Mouse (Mus musculus) Muller cell, postnatal 12 days (primary cell): ENCODE data around the gene Kif1b.
"Not testable (repeated sequence)": the region's sequence is repeated elsewhere in the genome, so short reads cannot be mapped to it uniquely, and the experiment has no call there.

ENCODE experiments used
- DNase-seq: peaks from one replicate; pipeline ENCODE4 v3.0.0-alpha.2; 2015; ENCODE audit errors: inconsistent ontology term

The Kif1b gene

DNA sequence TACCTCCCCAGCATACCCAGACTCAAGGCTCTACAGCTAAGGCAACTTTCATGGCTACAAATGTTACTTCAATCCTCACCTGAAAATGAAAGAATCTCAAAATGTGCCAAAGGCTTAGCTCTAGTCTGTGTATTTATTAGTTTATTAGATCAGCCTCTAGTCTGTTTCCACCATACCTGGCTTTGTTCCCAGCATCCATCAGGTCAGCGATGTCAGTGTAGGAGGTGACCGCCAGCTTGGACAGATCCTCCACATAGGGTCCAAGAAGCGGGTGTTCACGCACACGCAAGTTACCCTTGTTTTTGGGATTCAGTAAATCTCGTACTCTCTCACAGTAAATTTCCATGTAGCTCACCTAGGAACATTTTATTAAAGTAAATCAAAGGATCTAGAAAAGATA, 37.0 kb downstream of the Kif1b start:
- DNase-seq: no peak

DNA sequence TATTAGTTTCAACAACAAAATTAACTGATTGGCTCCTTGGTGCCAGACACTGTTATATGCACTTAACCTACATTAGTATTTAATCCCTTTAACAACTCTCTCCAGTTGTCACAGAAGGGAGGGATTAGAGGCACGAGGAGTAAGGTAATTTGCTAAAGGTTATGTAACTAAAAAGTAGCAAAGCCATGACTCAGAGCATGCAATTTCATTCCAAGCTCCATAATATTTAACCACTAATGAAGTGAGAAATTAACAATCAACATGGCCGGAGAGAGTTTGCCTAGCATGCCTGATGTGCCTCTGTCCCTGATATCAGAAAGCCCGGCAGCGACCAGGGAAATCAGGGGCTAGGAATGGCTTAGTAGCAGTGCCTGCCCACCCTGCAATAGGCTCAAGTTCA, 38.5 kb downstream of the Kif1b start:
- peak; percentile 59 for DNase-seq

DNA sequence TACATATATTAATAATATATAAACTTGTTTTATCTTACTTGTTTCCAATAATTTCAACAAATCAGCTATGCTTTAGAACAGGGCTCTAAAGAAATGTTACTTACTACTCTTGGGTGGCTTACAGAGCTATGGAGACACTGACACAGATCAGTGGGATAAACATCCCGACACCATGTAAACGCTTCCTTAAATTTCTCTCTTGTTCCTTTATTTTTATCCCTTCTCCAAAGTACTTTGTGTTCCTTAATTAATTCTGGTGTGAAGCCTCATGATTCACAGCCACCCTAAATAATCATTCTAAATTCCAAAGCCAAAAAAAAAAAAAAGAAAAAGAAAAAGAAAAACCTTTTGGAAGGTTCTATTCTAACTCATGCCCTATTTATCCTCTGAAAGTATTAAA, 42.6 kb downstream of the Kif1b start:
- DNase-seq: no peak

DNA sequence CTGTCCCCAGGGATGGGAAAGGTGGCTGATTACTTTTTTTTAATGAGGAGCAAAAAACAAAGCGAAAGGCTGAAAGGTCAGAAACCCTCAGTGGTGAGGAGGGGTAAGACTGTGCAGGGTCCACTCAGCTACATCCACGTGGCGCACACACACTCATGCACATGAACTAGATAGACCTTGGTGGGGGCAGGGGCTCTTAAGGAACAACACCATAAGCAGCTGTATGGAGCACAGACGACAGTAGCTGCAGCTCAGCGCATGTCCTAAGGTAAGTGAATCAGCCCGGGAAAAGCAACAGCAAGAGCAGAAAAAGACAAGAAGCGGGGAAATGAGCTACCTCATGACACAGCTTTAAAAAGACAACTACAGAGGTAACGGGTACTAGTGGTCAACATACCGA, 44.3 kb downstream of the Kif1b start:
- DNase-seq: no peak

DNA sequence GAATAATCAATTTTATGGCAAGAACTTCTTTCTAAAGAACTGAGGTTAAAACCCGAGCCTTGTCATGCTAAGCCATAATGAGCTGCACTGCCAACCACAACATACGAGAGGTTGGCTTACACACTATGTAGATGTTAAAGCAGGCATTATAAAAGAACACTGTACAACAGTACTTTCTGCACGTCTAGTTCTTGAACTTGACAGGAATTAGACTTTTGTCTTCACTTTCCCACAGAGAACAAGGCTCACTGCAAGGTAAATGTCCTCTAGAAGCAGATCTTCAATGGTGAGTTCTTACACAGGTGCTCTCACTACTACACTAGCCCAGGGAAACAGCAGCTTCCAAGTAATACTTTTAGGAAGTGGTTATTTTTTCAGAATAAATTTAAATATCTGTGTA, 46.0 kb downstream of the Kif1b start:
- DNase-seq: no peak

DNA sequence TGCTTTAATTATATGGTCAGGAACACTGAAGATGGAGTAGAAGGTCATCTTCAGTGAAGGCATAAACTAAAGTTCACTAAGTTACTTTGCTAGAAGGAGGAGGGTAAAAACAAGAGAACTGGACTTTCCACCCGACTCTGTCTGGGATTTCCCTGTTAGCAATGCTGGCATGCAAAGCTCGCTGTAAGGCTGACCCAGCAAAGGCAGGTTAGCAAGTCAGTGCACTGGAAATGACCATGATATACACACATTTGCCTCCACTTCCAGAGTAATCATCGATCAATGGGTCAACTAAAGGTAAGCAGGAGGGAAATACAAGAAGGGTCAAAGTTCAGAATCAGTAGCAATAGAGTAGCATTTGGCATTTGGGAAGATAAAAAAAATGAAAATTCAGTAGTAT, 46.6 kb downstream of the Kif1b start:
- DNase-seq: no peak

DNA sequence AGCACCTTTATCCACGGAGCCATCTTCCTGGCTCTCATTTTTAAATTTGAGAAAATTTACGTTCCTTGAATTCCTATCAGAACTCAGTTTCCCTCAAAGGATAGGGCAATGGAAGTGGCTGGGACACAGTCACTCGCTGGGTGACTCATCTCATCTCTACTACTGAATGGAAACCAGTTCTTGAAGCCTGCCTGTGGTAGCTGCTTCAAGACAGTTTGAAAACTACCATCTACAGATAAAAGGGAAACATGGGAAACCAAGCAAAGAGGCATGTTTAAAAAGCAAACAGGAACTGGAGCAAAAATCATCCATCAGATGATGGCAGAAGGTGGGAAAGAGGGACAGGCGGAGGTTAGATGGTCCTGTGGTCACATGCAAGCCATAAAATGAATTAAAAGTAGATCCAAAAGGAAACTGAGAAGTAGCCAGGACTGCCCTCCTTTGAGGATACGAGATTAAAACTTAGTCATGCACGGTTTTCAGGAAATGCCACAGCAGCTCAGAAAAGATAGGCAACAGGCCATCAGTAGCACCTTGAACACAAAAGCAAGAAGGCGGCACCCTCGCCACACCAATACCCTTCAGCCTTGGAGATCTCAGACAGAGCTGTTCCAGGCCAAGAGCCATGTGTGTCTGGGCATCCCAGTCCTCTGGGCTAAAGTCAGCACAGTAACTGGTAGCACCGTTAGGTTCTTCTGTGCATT, 48.0 kb downstream of the Kif1b start:
- no peak for DNase-seq

DNA sequence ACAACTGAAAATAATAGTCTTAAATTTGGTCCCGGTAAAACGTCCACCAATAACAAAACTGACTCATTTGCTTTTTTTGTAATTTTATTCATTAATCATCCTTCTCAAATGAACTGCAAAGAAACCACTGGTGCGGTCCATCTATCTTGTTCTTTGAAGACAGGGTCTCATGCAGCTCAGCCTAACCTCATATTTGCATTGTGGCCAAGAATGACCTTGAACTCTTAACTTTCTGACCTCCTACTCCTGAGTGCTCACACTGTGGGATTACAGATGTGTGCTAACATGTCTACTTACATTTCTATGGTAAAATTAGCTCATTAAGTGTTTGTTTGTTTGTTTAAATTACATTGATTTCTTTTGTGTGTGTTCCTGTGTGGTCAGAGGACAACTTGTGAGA, 48.6 kb downstream of the Kif1b start:
- DNase-seq: no peak

DNA sequence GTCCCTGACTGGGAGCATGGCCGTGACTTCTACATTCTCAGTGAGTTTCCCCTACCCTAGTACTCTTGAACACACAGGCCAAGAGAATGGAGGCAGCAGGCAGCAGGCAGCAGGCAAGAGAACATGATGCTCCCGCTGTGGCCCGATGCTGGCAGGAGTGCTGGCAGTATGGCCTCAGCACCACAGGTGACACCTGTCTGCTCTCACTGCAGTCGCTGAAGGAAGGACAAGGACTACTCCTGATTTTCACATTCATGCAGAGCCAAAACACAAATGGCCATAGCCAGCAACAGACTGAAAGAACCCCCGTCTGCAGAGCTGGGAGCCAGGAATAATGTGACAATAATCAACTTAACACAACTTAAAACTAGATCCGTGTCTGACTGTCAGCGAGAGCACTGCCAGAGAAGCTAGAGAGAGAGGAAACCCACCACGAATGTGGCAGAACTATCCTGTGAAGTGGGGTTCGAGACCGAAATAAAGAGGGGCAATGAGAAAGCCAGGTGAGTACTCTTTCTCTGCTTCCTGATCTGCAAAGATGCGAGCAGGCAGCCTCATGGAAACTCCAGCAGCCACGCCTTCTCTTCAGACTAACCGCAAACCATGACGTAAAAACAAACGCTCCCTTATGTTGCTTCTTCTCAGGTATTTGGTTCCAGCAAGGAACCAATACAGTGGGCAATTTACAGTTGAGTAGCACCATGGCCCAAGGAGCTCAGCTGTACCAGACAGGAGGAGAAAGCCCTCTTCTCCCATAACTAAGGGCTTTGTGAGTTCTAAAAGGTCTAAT, 50.8 kb downstream of the Kif1b start:
- no peak for DNase-seq

DNA sequence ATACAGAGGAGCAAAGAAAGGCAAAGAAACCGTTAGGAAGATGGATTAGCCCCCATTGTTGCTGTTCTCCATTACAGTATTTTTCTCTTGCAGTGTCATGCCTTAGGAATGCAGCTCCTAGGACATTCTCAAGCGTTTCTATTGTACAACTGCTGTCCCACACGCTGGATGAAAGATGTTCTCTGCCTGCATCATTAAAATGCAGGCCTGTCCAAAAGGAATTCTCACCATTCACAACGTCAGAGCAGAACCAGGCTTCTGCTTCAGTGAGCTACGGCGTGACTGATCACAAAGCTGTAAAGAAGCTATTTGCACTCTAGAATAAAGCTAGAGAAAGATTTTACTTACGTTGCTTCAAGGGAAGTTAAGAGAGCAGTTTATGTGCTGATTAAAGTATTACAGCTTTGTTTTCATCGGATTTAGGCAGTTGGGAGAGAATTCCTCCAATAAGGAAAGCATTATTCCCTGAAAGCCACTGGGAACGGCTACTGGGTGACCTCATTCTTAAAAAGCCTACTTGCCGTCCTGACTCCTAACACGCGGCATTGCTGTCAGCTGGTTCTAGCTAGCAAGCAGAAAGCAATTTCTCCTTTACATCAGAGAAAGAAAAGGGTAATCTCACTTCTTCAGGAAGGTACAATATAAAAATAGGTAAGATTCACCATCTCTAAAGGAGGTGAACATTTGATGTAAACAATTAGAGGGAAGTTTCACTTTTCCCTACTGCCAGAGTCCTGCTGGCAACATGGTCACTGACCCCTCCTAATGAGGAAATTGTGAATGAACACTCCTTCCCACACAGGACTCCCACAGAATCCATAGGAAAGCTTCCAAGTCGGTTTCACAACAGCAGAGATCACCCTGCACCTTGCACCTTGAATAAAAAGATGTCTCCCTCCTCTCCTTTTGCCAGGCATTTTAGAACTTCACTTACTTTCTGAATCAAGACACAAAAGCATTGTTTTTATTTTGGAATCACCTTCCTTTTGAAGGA, 51.9 kb downstream of the Kif1b start:
- peak; percentile 92 for DNase-seq

DNA sequence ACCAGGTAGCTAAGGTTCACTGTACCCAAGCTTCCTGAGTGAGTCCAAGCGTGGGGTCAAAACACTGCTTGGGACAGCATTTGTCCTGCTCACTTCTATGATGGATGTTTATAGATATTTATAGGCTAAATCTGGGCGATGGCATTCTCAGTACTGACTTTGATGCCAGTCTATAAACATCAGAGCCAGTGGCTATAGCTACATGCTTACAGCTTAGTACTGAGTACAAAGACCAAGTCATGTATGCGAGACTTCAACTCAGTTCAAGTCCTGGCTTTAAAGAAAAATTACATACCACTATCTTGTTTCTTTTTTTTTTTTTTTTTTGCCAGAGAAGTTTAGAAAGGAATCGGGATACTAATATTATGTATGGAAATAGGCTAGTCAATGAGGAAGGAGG, 52.7 kb downstream of the Kif1b start:
- DNase-seq: no peak

DNA sequence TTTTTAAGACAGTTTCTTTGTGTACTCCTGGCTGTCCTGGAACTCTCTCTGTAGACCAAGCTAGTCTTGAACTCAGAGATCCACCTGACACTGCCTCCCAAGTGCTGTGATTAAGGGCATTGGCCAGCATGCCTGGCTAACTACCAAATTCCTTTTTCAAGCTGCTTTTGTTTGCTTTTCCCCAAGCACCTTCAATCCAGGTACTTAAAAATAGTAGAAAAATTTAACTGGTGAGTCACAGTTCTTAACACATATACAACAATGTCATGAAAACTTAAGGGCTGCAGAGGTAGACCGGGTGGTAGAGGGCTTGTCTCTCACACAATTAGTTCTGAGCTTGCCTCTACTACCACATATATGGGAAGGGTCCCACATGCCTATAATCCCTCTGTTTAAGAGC, 58.2 kb downstream of the Kif1b start:
- no peak for DNase-seq

DNA sequence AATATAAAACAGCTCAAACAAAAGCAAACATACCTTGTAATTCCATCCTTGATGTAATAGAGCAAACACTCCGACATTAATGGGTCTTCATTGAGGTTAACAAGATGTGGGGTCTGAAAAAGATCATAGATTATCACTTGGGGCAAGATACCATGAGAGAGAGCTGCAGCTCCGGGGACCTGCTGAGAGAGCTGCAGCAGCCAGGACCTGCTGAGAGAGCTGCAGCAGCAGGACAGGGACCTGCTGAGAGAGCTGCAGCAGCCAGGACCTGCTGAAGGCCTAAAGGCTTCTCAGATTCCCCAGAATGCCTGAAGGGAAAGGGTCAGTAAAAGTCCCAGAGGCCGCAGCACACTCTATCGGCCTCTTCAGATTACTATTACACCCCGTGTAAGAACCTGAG, 59.7 kb downstream of the Kif1b start:
- no peak for DNase-seq

DNA sequence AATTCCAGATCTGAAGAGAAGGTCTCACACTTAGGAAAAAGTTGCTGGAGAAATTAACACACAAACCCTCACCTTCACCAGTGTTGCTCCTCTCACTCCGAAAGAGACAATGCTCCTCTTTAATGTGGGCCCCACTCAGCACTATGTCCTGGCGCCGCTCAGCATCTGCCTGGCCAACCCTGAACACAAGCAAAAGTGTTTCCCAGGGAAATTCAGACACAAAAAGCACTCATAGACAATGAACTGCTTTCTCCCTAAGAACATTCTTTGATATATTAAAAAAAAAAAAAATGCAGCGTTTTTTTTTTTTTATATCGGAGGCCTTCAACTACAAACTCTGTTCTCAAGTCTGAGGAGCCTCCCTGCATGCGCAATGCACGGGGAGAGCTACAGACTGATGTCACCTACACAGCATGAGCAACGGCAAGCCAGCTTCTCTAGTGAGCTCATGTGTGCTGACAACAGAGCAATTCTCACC, 60.3 kb downstream of the Kif1b start:
- peak; percentile 80 for DNase-seq

DNA sequence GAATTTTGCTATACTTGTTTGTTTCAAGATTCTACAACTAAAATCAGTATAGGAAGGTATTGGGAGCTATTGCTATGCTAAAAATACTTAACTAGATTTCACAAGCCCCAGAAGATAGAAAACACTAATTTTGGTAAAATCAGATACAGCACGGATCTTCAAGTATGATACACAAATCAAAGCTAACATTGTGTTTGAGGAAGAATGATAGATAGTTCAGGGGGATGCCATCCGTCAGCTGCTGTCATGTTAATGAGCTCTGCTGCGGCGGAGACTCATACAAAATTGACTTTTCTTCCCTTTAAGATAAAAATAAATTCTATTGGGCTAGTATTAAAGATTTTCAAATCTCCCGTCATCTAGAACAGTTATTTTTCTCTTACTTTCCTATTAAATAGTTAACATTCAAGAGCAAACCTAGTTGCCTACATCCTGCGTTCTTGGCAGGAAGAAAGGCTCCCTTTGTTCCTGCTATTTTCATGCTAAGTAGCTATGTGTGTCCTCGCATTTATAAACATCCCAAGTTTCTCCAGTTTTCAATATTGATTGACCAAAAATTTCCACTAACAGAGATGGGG, 60.8 kb downstream of the Kif1b start:
- no peak for DNase-seq

DNA sequence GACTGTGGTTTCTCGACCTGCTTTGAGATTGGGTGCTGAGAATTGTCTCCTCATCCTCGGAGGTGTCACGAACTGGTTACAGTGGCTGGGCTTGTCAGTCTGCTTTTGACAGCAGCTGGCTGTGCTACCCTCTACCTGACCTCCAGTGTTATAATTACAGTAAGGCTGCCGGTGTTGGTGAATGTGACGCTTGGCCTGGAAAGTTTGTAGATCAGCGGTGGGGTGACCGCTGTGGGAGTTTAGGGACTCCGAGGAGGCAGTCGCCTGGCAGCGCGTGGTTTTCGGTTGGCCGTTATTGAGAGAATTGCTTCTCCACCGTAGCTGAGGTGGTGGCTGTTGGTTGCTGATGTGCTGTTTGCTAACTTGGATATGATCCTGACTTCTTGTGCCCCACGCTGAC, 70.5 kb downstream of the Kif1b start:
- no peak for DNase-seq

DNA sequence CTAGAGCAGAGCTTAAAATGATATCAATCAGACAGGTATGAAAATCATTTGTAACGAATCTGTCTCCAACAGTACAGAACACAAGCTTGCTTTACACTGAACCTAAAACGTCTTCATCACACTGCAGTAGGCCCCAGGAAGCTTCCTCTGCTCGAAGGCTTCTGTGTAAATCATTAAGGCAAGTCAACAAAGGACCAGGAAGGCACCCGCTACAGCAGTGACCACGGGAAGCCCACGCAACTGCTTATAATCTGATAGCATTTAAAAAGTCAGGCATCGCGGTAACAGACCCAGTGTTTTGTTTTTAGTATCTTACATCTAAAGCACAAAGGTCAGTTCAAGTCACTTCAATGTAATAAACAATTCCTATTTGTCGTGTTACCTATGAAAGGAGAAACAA, 73.6 kb downstream of the Kif1b start:
- no peak for DNase-seq

DNA sequence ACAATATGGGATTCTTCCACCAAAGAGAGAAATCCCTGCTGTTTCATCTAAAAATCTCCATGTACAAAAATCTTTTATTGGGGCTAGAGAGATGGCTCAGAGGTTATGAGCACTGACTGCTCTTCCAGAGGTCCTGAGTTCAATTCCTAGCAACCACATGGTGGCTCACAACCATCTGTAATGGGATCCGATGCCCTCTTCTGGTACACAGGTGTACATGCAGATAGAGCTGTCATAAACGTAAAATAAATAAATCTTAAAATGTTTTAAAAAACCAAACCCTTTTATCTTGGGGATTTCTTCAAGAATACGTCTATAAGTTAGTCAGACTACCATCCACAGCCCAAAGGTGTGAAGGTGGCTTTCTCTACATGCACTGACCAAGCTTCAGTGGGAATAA, 78.8 kb downstream of the Kif1b start:
- DNase-seq: not testable (repeated sequence)

DNA sequence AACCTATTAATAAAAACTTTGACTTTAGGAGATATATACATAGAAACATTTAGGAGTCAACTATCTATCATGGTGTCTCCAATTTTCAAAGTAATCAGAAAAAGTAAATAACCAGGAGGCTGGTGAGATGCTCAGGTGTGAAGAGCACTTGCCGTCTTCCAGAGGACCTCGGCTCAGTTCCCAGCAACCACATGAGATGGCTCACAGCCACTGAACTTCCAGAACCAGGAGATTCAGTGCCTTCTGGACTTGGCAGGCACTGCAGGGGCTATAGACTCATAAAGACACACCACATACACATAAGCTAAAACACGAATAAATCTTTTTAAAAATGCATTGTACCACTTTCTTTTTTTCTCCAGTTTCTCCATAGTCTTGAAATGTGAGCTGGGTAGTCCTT, 79.2 kb downstream of the Kif1b start:
- no peak for DNase-seq

DNA sequence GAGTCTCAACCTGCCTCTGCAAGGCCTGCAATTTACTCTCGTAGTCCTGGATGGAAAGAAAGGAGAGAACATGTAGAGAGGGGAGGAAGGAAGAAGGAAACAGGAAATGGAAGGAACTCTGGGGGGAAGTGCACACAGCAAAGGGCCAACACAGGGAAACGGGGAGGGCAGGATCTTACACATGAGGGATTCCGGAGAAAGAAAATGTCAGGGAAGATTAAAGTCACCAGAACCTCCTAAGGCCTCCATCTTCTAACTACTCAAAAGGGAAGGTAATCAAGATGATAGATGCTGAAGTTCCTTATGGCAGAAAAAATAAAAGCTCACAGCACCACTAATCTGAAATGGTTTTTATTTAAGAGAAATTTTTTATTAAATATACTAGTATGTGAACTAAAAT, 81.2 kb downstream of the Kif1b start:
- DNase-seq: no peak

DNA sequence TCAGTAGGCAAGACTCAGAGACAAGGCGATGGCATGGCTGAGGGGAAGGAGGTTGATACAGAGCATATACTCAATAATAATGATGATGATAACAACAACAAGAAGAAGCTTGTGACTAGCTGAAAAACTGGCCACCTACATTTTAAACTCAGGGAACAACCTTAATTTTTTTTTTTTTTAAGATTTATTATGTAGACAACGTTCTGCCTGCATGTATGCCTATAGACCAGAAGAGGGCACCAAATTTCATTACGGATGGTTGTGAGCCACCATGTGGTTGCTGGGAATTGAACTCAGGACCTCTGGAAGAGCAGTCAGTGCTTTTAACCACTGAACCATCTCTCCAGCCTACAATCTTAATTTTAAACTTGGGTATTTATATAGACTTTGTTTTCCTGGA, 84.0 kb downstream of the Kif1b start:
- no peak for DNase-seq

DNA sequence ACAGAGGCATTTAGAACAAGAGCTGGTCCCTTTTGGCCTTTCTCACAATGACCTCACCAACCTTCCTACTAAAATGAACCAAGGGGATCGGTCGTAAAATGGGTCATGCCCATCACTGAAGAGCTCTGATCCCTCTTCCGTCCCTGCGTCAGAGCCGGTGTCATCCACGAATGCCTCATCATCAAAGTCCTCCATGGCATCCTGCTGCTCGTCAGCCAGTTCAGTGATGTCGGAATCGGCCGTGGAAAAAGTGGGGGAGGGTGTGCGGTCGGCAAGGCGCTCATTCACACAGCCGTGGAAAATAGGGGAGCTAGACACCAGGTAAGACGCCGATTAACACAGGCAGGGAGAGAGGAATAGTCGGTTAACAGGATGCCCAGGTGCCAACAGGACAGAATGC, 87.0 kb downstream of the Kif1b start:
- DNase-seq: no peak
